Mouse (Mus musculus): ENCODE measurements at regions not wholly inside any gene's neighbourhood (a gene's known extent, or its start where the extent isn't known, plus 50 kb on each side); places are given as distances from the start of the nearest gene placed in this dataset.

- TF ChIP-seq REST (IDR thresholded peaks at IDR 0.05; ENCODE audit: insufficient read depth, insufficient read length): no peak
- no peak for TF ChIP-seq POLR2A (IDR thresholded peaks at IDR 0.05; ENCODE audit: insufficient read length, low read depth)
- no peak for TF ChIP-seq MAX (IDR thresholded peaks at IDR 0.05; ENCODE audit: low read depth)
- no peak for TF ChIP-seq MYOG (IDR thresholded peaks at IDR 0.05; ENCODE audit: control insufficient read depth in 1 of 3, insufficient read depth in 1 of 3, insufficient read length in 2 of 3, low read depth in 2 of 3)
- TF ChIP-seq CEBPB (IDR thresholded peaks at IDR 0.05; ENCODE audit: insufficient read depth, poor library complexity, severe bottlenecking): no peak
- no peak for TF ChIP-seq MYOD1 (IDR thresholded peaks at IDR 0.05; ENCODE audit: control insufficient read depth in 1 of 3, insufficient read length in 2 of 3, low read depth in 2 of 3)
- no peak for TF ChIP-seq SRF (IDR thresholded peaks at IDR 0.05; ENCODE audit: control insufficient read depth, insufficient read length, low read depth)
- no peak overlapping the region for H3ac ChIP-seq (ENCODE audit: control insufficient read depth, insufficient read length)
- H3K4me3 ChIP-seq: no peak overlapping the region
- H3K4me2 ChIP-seq (ENCODE audit: low read depth): no peak overlapping the region
- H3K36me3 ChIP-seq (ENCODE audit: control insufficient read depth, insufficient read depth): no peaks in the 10 kb centered on the region
- no peaks in the 10 kb centered on the region for H3K27me3 ChIP-seq (ENCODE audit: control insufficient read depth, insufficient read depth, insufficient read length)
- H3K79me2 ChIP-seq (ENCODE audit: control insufficient read depth, insufficient read depth): no peaks in the 10 kb centered on the region
These were observed 648.0 kb upstream of the Nova1 start for GRCm38 (mm10) chr12:47466740-47467139.

DNA sequence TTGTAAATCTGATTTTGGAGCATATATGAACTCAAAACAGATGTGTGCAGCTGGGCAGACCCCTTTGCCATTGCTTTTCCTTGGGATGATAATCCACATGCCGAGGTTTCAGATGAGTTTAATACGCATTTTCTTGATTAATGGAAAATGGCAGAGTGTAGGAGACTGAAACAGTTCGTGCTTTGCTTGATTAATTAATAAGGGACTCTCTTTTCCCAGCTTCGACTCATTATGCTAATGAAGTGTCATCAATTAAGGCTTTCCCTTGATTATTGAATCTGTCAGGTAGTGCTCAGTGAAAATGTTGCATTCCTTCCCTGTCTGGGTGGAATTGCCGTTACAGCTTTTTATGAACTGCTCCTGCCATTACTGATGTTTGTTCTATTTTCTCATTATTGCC lies 647.2 kb upstream of the Nova1 start:
- Histone ChIP-seq H3ac (ENCODE audit: control insufficient read depth, insufficient read length) (no peak overlapping the region), H3K4me3 (no peak overlapping the region), H3K79me2 (ENCODE audit: control insufficient read depth, insufficient read depth) (no peaks in the 10 kb centered on the region), H3K4me2 (ENCODE audit: low read depth) (no peak overlapping the region), H3K27me3 (ENCODE audit: control insufficient read depth, insufficient read depth, insufficient read length) (no peaks in the 10 kb centered on the region), H3K36me3 (ENCODE audit: control insufficient read depth, insufficient read depth) (no peaks in the 10 kb centered on the region)
- no peak for TF ChIP-seq MAX (IDR thresholded peaks at IDR 0.05; ENCODE audit: low read depth)

DNA sequence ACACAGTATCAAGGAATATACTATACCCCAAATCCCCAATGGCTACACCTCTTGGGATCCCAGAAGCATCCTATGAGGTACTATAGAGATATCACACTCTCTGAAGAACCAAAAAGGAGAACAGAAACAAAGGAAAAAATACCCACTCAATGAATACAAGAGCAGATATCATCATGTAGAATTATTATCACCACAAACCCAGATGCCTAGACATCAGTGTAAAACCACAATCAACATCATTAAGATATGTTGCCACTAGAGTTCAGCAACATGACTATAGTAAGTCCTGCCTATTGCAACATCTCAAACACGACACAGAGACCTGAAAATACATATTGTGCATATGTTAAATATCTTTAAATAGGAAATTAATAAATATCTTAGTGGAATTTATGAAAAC lies 612.9 kb upstream of the Nova1 start:
- TF ChIP-seq POLR2A (IDR thresholded peaks at IDR 0.05; ENCODE audit: insufficient read length, low read depth) (no peak), SRF (IDR thresholded peaks at IDR 0.05; ENCODE audit: control insufficient read depth, insufficient read length, low read depth) (no peak), TCF3 (IDR thresholded peaks at IDR 0.05; ENCODE audit: insufficient read length, low read depth) (no peak), POLR2AphosphoS2 (IDR thresholded peaks at IDR 0.05; ENCODE audit: insufficient read length, low read depth) (no peak), REST (IDR thresholded peaks at IDR 0.05; ENCODE audit: insufficient read depth, insufficient read length) (no peak), USF1 (IDR thresholded peaks at IDR 0.05; ENCODE audit: low read depth) (no peak), MAX (IDR thresholded peaks at IDR 0.05; ENCODE audit: low read depth) (no peak), MYOD1 (IDR thresholded peaks at IDR 0.05; ENCODE audit: control insufficient read depth in 1 of 3, insufficient read length in 2 of 3, low read depth in 2 of 3) (no peak), CEBPB (IDR thresholded peaks at IDR 0.05; ENCODE audit: insufficient read depth, poor library complexity, severe bottlenecking) (no peak), E2F4 (IDR thresholded peaks at IDR 0.05; ENCODE audit: insufficient read depth) (no peak), MYOG (IDR thresholded peaks at IDR 0.05; ENCODE audit: control insufficient read depth in 1 of 3, insufficient read depth in 1 of 3, insufficient read length in 2 of 3, low read depth in 2 of 3) (no peak)
- no peaks in the 10 kb centered on the region for H3K27me3 ChIP-seq (ENCODE audit: control insufficient read depth, insufficient read depth, insufficient read length)
- H3K36me3 ChIP-seq (ENCODE audit: control insufficient read depth, insufficient read depth): no peaks in the 10 kb centered on the region
- no peak overlapping the region for H3ac ChIP-seq (ENCODE audit: control insufficient read depth, insufficient read length)
- H3K79me2 ChIP-seq (ENCODE audit: control insufficient read depth, insufficient read depth): no peaks in the 10 kb centered on the region
- no peak overlapping the region for H3K4me3 ChIP-seq
- H3K4me2 ChIP-seq (ENCODE audit: low read depth): no peak overlapping the region

DNA sequence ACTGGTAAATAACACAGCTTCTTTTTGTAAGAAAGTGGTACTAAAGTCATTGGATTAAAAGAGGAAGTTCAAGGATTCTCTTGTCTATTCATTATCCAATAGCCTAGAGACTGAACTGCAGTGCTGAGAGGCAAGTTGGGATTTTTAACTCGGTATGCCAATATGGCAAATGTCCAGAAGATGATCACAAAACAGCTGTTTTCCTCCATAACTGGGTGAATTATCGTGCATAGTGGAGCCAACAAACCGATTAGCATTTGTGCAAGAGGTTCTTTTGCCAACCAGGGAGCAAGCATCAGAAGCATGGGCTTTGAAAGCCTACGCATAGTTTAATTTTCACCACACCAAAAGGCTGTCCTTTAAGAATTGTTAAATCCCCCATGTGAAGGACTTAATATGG lies 593.5 kb upstream of the Nova1 start:
- Histone ChIP-seq H3K79me2 (ENCODE audit: control insufficient read depth, insufficient read depth) (no peaks in the 10 kb centered on the region), H3K4me3 (no peak overlapping the region), H3K36me3 (ENCODE audit: control insufficient read depth, insufficient read depth) (no peaks in the 10 kb centered on the region), H3K4me2 (ENCODE audit: low read depth) (no peak overlapping the region), H3ac (ENCODE audit: control insufficient read depth, insufficient read length) (no peak overlapping the region), H3K27me3 (ENCODE audit: control insufficient read depth, insufficient read depth, insufficient read length) (no peaks in the 10 kb centered on the region)
- TF ChIP-seq MYOG (IDR thresholded peaks at IDR 0.05; ENCODE audit: control insufficient read depth in 1 of 3, insufficient read depth in 1 of 3, insufficient read length in 2 of 3, low read depth in 2 of 3): no peak
- no peak for TF ChIP-seq MAX (IDR thresholded peaks at IDR 0.05; ENCODE audit: low read depth)
- no peak for TF ChIP-seq POLR2AphosphoS2 (IDR thresholded peaks at IDR 0.05; ENCODE audit: insufficient read length, low read depth)
- no peak for TF ChIP-seq CEBPB (IDR thresholded peaks at IDR 0.05; ENCODE audit: insufficient read depth, poor library complexity, severe bottlenecking)
- TF ChIP-seq USF1 (IDR thresholded peaks at IDR 0.05; ENCODE audit: low read depth): no peak
- TF ChIP-seq POLR2A (IDR thresholded peaks at IDR 0.05; ENCODE audit: insufficient read length, low read depth): no peak
- no peak for TF ChIP-seq REST (IDR thresholded peaks at IDR 0.05; ENCODE audit: insufficient read depth, insufficient read length)
- no peak for TF ChIP-seq E2F4 (IDR thresholded peaks at IDR 0.05; ENCODE audit: insufficient read depth)
- no peak for TF ChIP-seq TCF3 (IDR thresholded peaks at IDR 0.05; ENCODE audit: insufficient read length, low read depth)

DNA sequence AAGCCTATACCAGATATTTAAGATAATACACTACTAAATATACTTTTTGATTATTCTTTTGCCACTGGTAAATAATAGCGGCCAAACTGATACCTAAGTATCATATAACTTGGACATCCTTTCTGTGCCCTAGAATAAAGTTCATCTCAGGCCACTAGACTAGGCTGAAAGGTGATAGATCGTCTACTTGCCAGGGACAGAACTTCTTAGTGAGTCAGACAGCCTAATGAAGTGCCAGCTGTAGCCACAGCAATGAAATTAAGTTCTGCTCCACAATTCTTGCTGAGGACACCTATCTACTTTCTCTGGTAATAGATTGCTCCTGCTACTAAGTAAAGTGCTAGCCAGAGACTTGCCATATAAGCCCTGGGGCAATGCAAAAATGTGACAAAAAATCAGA lies 587.8 kb upstream of the Nova1 start:
- TF ChIP-seq TCF12 (IDR thresholded peaks at IDR 0.05; ENCODE audit: insufficient read depth, poor library complexity, severe bottlenecking) (no peak), USF1 (IDR thresholded peaks at IDR 0.05; ENCODE audit: low read depth) (no peak)
- H3K4me3 ChIP-seq: no peak overlapping the region
- no peak overlapping the region for H3K4me2 ChIP-seq (ENCODE audit: low read depth)
- no peaks in the 10 kb centered on the region for H3K27me3 ChIP-seq (ENCODE audit: control insufficient read depth, insufficient read depth, insufficient read length)
- no peaks in the 10 kb centered on the region for H3K79me2 ChIP-seq (ENCODE audit: control insufficient read depth, insufficient read depth)
- no peak overlapping the region for H3ac ChIP-seq (ENCODE audit: control insufficient read depth, insufficient read length)
- no peaks in the 10 kb centered on the region for H3K36me3 ChIP-seq (ENCODE audit: control insufficient read depth, insufficient read depth)

GRCm38 (mm10) chr12:47406131-47406530 lies 587.4 kb upstream of the Nova1 start:
- Histone ChIP-seq H3K36me3 (ENCODE audit: control insufficient read depth, insufficient read depth) (no peaks in the 10 kb centered on the region), H3K4me3 (no peak overlapping the region), H3K4me2 (ENCODE audit: low read depth) (no peak overlapping the region), H3K79me2 (ENCODE audit: control insufficient read depth, insufficient read depth) (no peaks in the 10 kb centered on the region), H3ac (ENCODE audit: control insufficient read depth, insufficient read length) (no peak overlapping the region), H3K27me3 (ENCODE audit: control insufficient read depth, insufficient read depth, insufficient read length) (no peaks in the 10 kb centered on the region)
- no peak for TF ChIP-seq SRF (IDR thresholded peaks at IDR 0.05; ENCODE audit: control insufficient read depth, insufficient read length, low read depth)
